Mouse (Mus musculus): ENCODE results near the gene Itgb4. TPM values are rescaled to one million over a fixed set of nuclear protein-coding genes. Genes with fewer than 3 reads are reported as not detected.

Gene Itgb4
- total RNA-seq (2022): 1 to 10 TPM; 3.5 to 5.1 (median 3.9) TPM

DNA sequence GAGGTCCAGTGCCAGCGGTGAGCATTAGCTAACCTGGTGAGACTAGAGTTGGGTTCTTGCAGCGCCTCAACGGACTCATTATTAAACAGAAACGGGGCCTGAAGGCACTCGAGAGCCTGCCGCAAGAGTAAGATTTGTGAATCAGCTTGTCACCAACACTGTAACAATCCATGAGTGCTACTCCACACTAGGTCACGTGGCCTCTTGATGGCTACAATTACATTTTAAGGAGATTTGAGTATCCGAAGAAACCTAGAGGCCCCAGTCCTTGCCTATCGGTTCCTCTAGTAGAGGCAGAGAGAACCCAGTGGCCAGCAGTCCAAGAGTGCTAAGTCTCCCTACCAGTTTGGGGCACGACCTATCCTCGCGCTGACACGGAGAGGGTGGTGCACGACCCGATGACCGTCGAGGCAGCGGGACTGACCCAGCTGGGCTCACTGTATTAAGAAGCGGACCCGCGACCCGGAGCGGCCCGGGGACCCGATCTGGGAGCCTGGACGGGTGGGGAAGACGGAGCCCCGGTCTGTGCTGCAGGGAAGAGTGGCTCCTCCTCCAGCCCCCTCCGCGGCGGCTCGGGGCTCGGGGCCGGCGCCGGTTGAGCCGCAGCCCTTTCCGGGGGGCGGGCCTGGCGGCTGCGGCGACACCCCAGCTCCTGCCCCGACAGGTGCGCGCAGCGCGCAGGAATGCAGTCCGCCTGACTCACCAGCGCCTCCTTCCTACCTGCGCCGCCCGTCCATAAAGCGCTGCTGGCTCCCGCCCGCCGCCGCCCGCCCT lies at the start of gene Itgb4:
Gene Itgb4, plus strand, starts transcription at position 401 of the 774 bp plus-strand sequence.
- DNase-seq: no peak

DNA sequence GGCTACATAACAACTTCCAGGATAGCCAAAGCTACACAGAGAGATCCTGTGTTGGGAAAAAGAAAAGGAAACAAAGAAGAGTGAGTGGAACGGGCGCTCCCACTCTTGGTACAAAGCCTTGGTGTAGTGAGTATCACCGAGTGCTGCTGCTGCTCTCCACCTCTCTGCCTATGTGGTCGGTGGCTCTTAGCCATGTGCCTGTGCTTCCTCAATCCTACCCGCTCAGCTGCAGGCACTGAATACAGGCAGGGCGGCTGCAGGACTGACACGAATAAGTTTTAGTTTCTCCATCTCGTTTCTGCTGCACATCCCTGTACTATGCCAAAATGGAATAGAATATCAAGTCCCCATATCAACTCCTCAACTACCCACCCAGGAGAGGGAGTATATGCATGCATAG lies 45.5 kb upstream of the Itgb4 start:
- DNase-seq: no peak

- DNase-seq: no peak
These were observed 44.7 kb upstream of the Itgb4 start for GRCm38 (mm10) chr11:115929818-115930217.

GRCm38 (mm10) chr11:115931235-115931634 lies 43.3 kb upstream of the Itgb4 start:
- no peak for DNase-seq

- DNase-seq: peak; percentile 97
These were observed 41.3 kb upstream of the Itgb4 start, which contains the start of the genes Sap30bp and Recql5 for GRCm38 (mm10) chr11:115933108-115933746. Gene Sap30bp, plus strand, starts transcription at chr11:115933282. Gene Recql5, minus strand, starts transcription at chr11:115933477.

- no peak for DNase-seq
These were observed 40.8 kb upstream of the Itgb4 start for GRCm38 (mm10) chr11:115933747-115934110.

GRCm38 (mm10) chr11:115939690-115940329 lies 34.7 kb upstream of the Itgb4 start:
- DNase-seq: peak; percentile 33

GRCm38 (mm10) chr11:115941980-115942379 lies 32.5 kb upstream of the Itgb4 start:
- no peak for DNase-seq

DNA sequence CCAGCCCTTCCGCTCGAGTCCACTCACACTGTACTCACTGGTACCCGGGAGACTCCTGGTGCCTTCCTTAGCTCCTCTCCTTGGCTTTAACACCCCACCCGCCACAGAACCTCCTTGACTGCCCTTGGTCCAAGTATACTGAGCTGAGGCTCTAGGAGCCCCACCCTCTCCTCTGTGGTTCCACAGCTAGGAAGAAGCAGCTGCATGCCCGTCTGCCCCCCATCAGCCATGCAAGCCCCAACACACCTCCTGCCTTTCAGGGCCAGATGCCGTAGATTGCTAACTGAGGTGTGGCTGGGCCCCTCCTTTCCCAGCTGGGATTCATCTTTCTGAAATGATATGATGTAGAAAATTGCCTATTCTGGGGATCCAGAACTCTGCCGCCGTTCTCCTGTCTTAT lies 29.3 kb upstream of the Itgb4 start:
- DNase-seq: no peak

DNA sequence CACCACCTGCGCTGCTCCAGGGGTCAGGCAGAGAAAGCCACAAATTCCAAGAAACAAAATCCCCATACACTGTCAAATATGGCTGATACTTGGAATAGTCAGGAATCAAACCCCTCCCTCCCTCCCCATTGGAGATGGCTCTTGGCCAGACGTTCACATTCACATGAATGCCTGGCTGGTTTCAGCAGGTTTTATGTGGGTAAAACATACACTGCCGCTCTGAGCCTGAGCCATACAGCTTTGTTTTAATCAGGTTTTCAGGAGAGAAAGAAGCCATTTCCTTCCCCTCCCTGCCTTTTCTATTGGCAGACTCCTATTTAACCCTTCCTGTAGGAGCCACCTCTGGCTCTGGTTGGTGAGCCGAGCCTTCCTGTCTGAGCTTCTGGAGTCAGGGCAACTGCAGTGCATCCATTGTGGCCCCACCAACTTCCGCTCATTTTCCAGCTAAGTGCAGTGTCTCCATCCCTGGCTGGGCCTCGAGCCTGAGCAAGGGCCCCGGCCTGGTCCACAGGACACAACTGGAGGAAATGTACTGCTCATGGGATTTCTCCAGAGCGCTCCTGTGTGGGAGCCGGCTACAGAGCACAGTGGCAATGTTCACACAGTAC lies 28.2 kb upstream of the Itgb4 start:
- no peak for DNase-seq

DNA sequence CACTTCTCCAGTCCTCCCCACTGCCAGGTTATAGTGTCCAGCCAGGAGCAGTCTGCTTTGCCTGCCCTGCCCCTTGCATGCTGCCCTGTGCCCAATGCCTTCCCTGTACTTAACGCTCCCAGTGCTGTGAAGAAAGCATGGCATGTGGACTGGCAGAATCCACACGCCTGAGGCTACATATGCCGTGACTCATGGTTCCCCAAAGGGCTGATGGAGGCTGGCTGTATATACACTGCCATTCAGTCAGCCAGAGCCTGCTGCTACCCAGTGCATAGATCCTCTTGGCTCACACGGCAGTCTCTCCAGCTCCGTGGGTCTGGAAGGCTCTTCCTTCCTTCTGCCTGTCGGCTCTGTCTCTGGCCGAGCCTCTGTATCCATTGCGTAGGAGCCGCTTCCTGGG lies 26.2 kb upstream of the Itgb4 start:
- no peak for DNase-seq

GRCm38 (mm10) chr11:115950719-115951118 lies 23.8 kb upstream of the Itgb4 start:
- DNase-seq: no peak

DNA sequence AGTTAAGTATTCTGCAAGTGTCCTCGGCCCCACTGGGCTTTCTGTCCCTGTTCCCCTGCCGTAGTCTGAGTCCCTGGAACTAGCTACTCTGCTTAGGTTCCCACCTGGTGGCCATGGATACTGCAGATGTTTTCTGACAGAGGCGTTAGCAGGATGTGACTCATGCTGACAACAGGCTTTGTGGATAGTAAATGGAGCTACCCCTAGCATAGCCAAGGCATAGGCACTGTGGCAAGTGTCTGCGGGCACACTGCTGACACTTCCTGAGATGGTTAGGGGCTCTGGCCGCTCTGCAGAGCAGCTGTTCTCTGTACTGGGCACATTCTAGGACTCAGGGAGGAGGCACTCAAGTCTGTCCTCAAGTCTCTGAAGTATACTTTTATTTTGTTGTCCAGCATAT lies 19.8 kb upstream of the Itgb4 start:
- no peak for DNase-seq

GRCm38 (mm10) chr11:115955195-115955858 lies 19.2 kb upstream of the Itgb4 start:
- no peak for DNase-seq

DNA sequence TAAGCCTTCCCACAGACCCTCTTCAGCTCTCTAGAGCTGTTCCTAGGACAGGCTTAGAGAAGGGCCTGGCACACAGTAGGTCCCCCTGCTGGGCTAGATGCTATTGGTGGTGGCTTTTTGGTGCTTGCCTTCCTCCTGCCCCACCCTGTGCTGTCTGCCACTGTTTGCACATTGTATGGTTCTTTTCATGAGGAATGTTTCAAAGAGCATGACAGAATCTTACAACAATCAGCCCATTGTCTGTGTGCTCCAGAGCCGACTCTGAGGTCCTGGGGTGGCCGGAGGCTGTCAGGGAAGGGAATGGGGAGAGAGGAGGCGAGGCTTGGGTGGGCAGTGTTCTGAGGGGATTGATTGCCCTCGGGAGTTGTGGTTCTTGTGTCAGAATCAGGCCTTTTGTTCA lies 18.1 kb upstream of the Itgb4 start:
- no peak for DNase-seq

GRCm38 (mm10) chr11:115957971-115958370 lies 16.5 kb upstream of the Itgb4 start:
- DNase-seq: no peak

- no peak for DNase-seq
These were observed 15.5 kb upstream of the Itgb4 start for GRCm38 (mm10) chr11:115959018-115959417.

DNA sequence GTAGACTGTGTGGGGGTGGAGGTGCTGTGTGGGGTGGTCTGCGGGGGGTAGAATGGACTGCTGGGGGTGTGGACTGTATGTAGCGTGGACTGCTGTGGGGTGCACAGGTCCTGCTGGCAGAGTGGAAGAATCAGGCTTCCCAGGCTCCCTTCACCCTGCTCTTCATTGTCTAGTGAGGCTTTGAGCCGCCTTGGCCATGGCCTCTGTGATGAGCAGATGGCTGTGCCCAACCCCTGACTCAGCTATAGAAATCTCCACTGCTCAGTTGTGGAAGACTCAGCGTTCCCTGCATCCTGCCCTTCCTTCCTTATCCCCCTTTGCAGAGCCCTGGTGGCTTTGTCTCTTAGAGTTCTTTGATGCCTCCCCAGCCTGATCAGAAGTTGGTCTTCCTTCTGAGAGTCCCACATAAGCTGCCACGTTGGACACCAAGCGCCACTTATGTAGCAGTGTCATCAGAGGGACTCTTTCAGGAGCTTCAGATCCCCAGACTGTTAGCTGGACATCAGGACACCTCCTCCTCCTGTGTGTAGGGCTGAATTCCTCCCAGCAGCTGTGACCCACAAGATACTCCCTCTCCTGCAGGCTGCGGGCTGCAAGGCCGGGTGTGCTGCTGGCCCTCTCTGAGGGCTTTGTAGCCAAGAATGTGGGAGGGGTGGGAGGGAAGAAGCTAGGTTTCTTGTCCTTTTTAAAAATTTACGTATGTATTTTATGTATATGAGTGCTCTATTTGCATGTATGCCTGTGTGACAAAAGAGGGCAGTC lies 11.7 kb upstream of the Itgb4 start:
- no peak for DNase-seq

DNA sequence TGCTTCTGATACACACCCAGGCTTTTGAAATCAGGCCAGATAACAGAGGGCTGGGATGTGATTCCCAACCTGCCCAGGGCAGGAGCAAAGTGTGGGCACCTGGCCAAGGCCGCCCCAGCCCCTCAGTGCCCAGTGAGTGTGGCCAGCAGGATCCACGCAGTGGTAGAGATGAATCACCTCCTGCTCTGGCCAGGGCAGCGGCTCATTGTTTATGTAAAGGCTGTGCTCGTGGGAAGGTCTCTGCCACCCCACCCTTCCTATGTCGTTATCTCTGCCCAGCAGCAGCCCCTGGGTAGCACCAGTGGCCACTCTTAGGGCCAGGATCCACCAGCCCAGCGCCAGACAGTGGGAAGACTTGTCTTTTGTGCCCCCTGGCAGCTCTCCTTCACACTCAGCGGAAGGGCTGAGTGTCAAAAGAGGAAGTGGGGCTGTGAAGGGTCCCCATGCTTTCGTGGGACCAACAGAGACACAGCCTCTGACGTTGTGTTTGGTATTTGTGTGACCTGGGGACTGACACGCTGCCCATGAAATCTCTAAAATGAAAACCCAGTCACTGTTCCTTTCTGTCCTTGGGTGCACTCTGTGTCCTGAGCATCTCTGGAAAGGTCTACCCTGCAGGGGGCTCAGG lies 9.4 kb upstream of the Itgb4 start:
- DNase-seq: peak; percentile 76

DNA sequence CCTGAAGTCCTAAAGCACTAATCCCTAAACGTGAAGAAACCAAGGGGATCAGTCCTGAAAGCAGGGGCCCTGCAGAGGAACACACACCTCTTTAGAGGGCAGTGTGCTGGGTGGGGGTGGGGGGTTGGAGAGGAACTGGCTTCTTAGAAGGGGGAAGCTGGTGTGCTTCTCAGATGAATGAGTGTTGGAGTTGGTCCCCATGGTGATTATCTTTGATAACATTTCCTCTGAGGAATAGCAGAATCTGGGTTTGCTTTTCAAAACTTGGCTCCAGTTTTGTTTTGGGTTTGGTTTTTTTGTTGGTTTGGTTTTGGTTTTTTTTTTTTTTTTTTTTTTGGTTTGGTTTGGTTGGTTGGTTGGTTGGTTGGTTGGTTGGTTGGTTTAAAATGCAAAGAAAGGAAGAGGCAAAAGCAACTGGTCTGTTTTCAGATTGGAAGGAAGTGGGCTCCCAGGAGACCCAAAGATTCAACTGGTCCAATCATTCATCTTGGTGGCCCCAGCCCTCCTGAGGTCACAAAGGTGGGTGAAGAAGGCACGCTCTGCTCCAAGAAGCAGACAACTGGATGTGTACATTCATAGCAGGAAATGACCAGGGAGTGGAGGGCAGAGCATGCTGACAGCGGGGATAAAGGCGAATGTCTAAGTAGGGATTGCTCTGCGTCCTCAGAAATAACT lies 5.6 kb upstream of the Itgb4 start:
- DNase-seq: no peak

Data from adrenal gland, adult 8-10 months (tissue).